Mouse (Mus musculus): ENCODE results near the gene Nup85.

Gene Nup85

DNA sequence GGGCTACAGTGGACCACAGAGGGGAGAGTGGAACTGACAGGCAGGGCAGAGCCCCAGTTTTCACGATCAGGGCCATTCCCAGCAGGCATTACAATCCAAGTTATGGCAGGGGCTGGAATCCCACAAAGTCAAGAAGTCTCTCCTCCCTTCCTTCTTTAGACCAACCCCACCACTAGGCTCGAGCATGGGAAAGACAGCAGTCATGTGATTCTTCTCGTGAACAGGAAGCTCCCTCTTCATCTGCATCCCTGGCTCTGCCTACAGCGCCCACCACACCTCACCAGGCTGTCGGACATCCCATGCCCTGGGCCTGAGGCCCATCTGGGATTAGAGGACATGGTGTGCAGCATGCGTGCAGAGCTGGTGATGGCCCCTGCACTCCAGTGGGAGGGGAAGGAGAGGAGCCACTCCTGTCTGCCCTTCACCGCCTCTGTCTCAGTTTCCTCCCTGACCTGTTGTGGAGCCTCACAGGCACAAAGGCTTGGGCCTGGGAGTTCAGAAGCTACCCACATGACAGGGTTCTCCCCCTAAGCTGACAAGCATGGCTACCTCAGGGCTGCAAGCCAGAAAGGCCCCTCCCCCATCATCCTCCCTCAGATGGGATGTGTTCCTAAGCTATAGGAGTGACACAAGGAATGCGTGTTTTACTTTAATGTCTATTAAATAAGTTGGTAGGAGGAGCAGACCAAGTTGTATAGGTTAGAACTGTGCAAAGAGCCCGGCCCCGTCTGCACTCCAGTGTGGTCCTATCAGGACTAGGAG is 50.3 kb downstream of the Nup85 start:
- DNase-seq = no peak

DNA sequence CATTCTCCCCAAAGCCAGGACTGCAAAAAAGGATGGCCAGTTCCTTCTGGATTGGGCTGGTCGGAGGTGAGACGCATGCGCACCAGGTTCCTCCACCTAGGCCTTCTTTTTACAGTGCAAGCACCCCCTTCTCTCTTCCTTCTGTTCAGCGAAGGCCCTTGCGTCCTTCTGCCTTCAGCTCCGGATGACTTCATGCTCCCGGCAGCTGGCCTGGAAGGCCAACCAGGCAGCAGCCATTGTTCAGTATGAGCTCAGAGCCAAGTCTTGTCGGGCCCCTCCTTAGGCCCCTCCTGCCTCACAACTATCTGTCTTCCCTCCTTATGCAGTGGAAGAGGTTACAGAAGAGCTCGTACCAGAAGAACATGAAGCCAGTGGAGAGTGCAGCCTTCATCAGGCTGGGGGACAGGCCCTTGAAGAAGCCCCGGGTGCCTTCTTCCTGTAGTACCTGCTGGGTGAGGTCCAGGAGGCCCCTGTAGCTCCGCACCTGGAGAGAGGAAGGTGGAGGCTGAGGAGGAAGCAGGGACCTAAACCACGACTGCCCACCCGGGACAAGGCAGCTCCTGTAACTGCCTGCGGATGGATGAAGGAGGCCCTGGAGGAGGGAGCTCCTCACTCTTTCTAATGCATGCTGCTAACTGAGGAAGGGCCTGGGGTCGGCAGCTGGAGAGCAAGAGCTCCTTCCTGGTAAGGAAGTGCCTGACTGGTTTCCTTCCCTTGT is 51.0 kb downstream of the Nup85 start:
- no peak for DNase-seq

GRCm38 (mm10) chr11:115615875-115616274 is 51.6 kb downstream of the Nup85 start:
- no peak for DNase-seq

GRCm38 (mm10) chr11:115616371-115616770 is 52.1 kb downstream of the Nup85 start:
- no peak for DNase-seq

GRCm38 (mm10) chr11:115616893-115617292 is 52.7 kb downstream of the Nup85 start:
- no peak for DNase-seq

DNA sequence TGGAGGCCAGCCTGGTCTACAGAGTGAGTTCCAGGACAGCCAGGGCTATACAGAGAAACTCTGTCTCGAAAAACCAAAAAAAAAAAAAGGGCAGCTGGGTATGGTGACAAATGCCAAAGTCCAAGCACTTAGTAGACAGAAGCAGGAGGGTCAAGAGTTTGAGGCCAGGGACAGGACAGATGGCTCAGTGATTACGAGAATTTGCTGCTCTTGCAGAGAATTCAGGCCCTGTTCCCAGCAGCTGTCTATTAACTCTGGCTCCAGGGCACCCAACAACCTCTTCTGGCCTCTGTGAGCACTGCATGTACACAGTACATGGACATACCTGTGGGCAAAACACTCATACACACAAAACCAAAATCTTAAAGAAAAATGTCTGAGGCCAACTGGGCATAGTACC is 53.8 kb downstream of the Nup85 start:
- DNase-seq = no peak

GRCm38 (mm10) chr11:115618732-115619516 is 54.7 kb downstream of the Nup85 start:
- no peak for DNase-seq

GRCm38 (mm10) chr11:115619949-115620348 is 55.7 kb downstream of the Nup85 start:
- DNase-seq = no peak

DNA sequence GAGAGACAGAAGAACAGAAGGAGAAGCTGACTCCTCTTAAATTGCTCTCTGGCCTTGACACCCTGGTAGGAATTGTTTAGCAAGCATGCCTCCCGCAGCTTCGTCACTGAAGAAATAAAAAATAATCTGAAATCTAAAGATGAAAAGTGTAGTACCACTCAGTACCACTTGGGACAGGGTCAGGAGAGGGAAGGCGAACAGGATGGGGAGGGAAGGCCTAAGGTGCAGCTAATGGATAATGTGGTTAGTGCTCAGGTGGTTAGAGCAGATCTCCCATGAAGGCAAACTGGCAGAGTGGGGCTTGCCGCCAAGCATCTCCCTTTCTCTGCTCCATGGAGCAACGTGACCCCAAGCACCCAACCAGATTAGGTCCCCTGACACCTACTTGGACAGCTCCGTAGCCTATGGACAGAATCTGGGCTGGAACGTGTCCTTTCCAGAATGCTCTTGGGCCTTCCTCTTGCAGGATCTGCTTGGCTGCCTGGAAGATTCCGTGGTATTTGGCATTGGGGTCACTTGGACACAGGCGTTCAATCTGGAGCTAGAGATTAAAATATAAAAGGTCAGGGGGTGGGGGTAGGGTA is 59.3 kb downstream of the Nup85 start:
- no peak for DNase-seq

GRCm38 (mm10) chr11:115625877-115626276 is 61.6 kb downstream of the Nup85 start:
- DNase-seq = no peak

DNA sequence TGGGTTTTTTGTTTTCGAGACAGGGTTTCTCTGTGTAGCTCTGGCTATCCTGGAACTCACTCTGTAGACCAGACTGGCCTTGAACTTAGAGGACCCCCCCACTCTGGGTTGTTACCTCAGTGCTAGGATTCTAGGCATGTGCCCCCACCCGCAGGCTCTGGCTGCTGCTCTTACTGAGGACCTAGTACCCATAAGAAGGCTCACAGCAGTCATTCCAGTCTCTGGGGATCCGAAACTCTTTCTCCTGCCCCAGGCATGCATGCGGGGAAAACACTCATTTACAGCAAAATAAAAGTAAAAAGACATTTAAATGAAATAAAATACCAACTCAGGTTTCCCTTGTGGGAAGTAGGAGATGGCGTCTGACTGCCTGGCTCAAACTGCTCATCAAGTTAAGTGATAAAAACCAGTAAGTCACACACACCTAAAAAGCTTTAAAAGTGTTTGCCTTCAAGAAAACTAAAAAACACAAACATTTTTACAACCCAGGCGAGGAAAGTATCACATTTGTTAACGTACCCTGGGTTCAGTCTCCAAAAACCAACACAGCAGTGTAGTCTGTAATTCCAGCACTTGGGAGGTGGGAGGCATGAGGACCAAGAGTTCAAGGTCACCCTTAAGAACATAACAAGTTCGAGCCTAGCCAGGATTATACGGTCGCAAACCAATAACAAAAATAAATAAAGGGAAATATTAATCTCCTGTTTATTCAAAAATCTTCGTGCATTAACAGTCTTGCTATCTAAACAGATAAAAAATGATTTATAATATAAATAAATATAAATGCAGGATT is 62.8 kb downstream of the Nup85 start:
- no peak for DNase-seq

- peak; percentile 97 for DNase-seq
Measured at GRCm38 (mm10) chr11:115627705-115628464, 63.7 kb downstream of the Nup85 start, which contains the start of gene Slc25a19. TSS of gene Slc25a19 (minus strand) at chr11:115628295.

- no peak for DNase-seq
Measured at GRCm38 (mm10) chr11:115628465-115629101, 64.3 kb downstream of the Nup85 start.

DNA sequence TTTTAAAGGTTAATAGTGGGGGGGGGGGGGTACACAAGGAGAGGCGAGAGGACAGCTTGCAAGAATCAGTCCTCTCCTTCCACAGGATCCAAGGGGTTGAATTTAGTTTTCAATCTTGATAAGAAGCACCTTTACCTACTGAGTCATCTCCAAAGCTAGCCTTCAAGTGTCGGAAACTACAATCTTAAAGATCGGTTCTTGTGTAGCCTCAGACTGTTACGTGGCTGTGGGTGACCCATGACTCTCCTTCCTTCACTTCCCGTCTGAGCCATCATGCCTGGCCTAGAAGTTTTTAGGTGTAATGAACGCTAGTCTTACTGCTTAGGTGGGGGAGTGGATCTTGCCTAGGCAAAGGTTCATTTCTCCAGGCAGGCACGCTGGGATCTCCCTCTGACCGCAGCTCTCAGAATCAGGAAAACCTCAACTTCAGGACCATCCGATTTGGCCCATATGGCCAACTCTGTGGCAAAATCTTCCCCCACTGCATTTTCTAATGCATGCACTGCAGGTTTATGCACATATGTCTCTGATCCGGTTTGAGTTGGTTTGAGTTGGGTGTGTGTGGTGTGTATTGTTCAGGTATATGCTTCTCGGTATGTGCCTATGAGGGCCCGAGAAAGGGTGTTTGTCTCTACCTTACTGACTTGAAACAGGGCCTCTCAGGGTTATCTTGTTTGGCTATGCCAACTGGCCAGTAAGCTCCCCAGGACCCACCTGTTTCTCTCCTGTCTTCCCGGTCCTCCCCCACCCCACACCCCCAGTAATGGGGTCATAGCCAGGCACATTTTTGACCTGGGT is 65.7 kb downstream of the Nup85 start:
- DNase-seq = no peak

GRCm38 (mm10) chr11:115630532-115631504 is 66.6 kb downstream of the Nup85 start:
- DNase-seq = no peak

- DNase-seq = peak; percentile 47
Measured at GRCm38 (mm10) chr11:115631505-115631890, 67.3 kb downstream of the Nup85 start.

DNA sequence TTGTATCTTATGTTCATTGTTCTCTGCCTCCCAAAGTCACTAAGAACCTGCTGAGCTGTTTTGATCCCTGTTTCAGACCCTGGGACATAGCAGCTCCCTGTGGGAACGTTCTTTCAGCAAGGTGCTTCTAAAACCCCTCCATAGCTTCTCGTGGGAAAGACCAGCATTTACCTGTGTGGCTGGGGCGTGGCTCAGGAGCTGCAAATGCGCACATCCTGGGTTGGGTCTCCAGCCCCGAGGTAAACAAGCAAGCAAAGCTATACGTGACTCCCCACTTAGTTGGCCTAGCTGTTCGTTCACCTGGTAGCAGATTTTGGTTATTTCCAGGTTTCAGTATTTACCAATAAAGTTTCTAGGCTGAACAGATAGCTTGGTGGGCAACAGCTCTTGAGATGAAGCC is 68.0 kb downstream of the Nup85 start:
- no peak for DNase-seq

GRCm38 (mm10) chr11:115632862-115633261 is 68.6 kb downstream of the Nup85 start:
- DNase-seq = no peak
